Mouse (Mus musculus): Measurements from ENCODE around the gene Slit1. TPM values are rescaled to one million over a fixed set of nuclear protein-coding genes. Genes with fewer than 3 reads are reported as not detected.

The Slit1 gene
- total and polyA plus RNA-seq, 3 experiments, result 0.16 to 0.30 TPM; not detected in 1

- dilution Hi-C loops (cut with MboI; ENCODE audit: extremely low pct_ligation_motif_present, extremely low pct_unique_long_range_greater_than_20kb, low sequenced_read_pairs) (no loop called here), in situ Hi-C loops (cut with MboI; ENCODE audit: low pct_ligation_motif_present, low pct_unique_long_range_greater_than_20kb, low sequenced_read_pairs) (no loop called here)
- Histone ChIP-seq H3K4me2 (ENCODE audit: insufficient read depth, low read depth, poor library complexity, severe bottlenecking) (no peak overlapping the region), H3K9ac (ENCODE audit: insufficient read depth, low read depth) (no peak overlapping the region), H3K4me3 (replicated peaks in 1 of 3; ENCODE audit: low read depth in 2 of 3, low read length in 2 of 3, poor library complexity in 1 of 3) (no peak overlapping the region), H3K27me3 (replicated peaks) (peaks cover 29% of the 10 kb centered on the region), H3K4me1 (ENCODE audit: control insufficient read depth in 1 of 2, insufficient read depth in 2 of 2) (peaks cover 3 to 15% of the 10 kb centered on the region in 2 experiments), H3K79me2 (replicated peaks; ENCODE audit: control insufficient read depth, extremely low read depth, insufficient read depth, poor library complexity, severe bottlenecking) (no peaks in the 10 kb centered on the region), H3K27ac (ENCODE audit: insufficient read depth, low read depth) (no peak overlapping the region), H3K36me3 (replicated peaks in 1 of 2; ENCODE audit: control insufficient read depth in 1 of 2, insufficient read depth in 1 of 2, low read length in 1 of 2) (no peaks in the 10 kb centered on the region), H3K9me3 (replicated peaks; ENCODE audit: low read length) (no peaks in the 10 kb centered on the region)
- TF ChIP-seq RAD21 (IDR thresholded peaks at IDR 0.05; ENCODE audit: low read depth, low read length) (no peak), NRF1 (IDR thresholded peaks at IDR 0.05; ENCODE audit: low read depth, low read length) (no peak), EP300 (IDR thresholded peaks at IDR 0.05; ENCODE audit: low read length) (no peak), CHD1 (IDR thresholded peaks at IDR 0.05; ENCODE audit: low read depth, low read length) (no peak), POLR2A (IDR thresholded peaks at IDR 0.05; ENCODE audit: low read depth, low read length) (no peak), HCFC1 (IDR thresholded peaks at IDR 0.05; ENCODE audit: low read depth, low read length) (no peak), PAX5 (IDR thresholded peaks at IDR 0.05; ENCODE audit: low read length) (no peak), ZNF384 (IDR thresholded peaks at IDR 0.05; ENCODE audit: low read depth, low read length) (no peak), SMC3 (IDR thresholded peaks at IDR 0.05; ENCODE audit: low read depth, low read length) (no peak), BHLHE40 (IDR thresholded peaks at IDR 0.05; ENCODE audit: low read depth, low read length) (no peak), JUND (conservative IDR thresholded peaks at IDR 0.05; ENCODE audit: low read depth, low read length) (no peak), GABPA (IDR thresholded peaks at IDR 0.05; ENCODE audit: insufficient replicate concordance, low read depth, low read length) (no peak), UBTF (IDR thresholded peaks at IDR 0.05; ENCODE audit: low read depth, low read length) (no peak), MXI1 (IDR thresholded peaks at IDR 0.05; ENCODE audit: low read depth, low read length) (no peak), IRF4 (IDR thresholded peaks at IDR 0.05; ENCODE audit: low read depth, low read length) (no peak), CHD2 (IDR thresholded peaks at IDR 0.05; ENCODE audit: low read length) (no peak)
- no peak for DNase-seq (ENCODE audit: extremely low read depth)
Measured at GRCm38 (mm10) chr19:41698857-41699424, 44.5 kb downstream of the Slit1 start.

GRCm38 (mm10) chr19:41697807-41698515 is 45.5 kb downstream of the Slit1 start:
- Histone ChIP-seq H3K79me2 (replicated peaks; ENCODE audit: control insufficient read depth, extremely low read depth, insufficient read depth, poor library complexity, severe bottlenecking) (no peaks in the 10 kb centered on the region), H3K4me3 (replicated peaks in 1 of 3; ENCODE audit: low read depth in 2 of 3, low read length in 2 of 3, poor library complexity in 1 of 3) (no peak overlapping the region), H3K9me3 (replicated peaks; ENCODE audit: low read length) (no peaks in the 10 kb centered on the region), H3K4me2 (ENCODE audit: insufficient read depth, low read depth, poor library complexity, severe bottlenecking) (no peak overlapping the region), H3K27me3 (replicated peaks) (peaks cover 35% of the 10 kb centered on the region), H3K27ac (ENCODE audit: insufficient read depth, low read depth) (no peak overlapping the region), H3K4me1 (ENCODE audit: control insufficient read depth in 1 of 2, insufficient read depth in 2 of 2) (peaks cover 3 to 15% of the 10 kb centered on the region in 2 experiments), H3K36me3 (replicated peaks in 1 of 2; ENCODE audit: control insufficient read depth in 1 of 2, insufficient read depth in 1 of 2, low read length in 1 of 2) (no peaks in the 10 kb centered on the region), H3K9ac (ENCODE audit: insufficient read depth, low read depth) (no peak overlapping the region)
- in situ Hi-C loops (cut with MboI; ENCODE audit: low pct_ligation_motif_present, low pct_unique_long_range_greater_than_20kb, low sequenced_read_pairs), result no loop called here
- TF ChIP-seq TBP (conservative IDR thresholded peaks at IDR 0.05; ENCODE audit: low read depth, low read length) (peak; percentile 59; the same call in 1 of the 2 replicates), POLR2AphosphoS2 (IDR thresholded peaks at IDR 0.05; ENCODE audit: low read depth, low read length) (no peak), MYC (IDR thresholded peaks at IDR 0.05; ENCODE audit: low read depth, low read length) (no peak), MAX (IDR thresholded peaks at IDR 0.05; ENCODE audit: low read length) (no peak), TCF12 (IDR thresholded peaks at IDR 0.05; ENCODE audit: low read depth, low read length) (no peak), ETS1 (conservative IDR thresholded peaks at IDR 0.05; ENCODE audit: low read depth, low read length) (no peak)
- DNase-seq (ENCODE audit: extremely low read depth), result no peak
- dilution Hi-C loops (cut with MboI; ENCODE audit: extremely low pct_ligation_motif_present, extremely low pct_unique_long_range_greater_than_20kb, low sequenced_read_pairs), result no loop called here

All from CH12.LX (cell line).